Mouse (Mus musculus): Measurements from ENCODE around the gene Secisbp2l.

DNA sequence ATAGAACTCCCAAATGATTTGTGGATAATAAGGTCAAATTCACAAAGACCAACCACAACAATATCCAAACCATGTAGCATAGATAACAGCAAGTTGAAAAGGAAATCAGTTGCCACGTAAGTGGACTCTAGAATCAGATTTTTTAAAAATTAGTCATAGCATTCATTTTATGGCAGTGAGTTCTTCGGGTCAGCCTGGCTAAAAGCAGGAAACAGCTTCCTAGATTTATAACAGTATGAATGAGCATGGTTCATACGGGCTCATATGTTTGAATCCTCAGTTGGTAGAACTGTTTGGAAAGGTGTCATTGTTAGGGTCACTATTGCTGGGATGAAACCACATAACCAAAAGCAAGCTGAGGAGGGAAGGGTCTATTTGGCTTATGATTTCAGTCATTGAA lies 6.1 kb upstream of the Secisbp2l start:
- TF ChIP-seq POLR2A (IDR thresholded peaks at IDR 0.05; ENCODE audit: low read depth, low read length), result no peak
- no peak for TF ChIP-seq CTCF (IDR thresholded peaks at IDR 0.05; ENCODE audit: extremely low read depth, insufficient read length, insufficient replicate concordance, low read depth, low read length)

Measured in small intestine, adult 2 months (tissue).